Mouse (Mus musculus) adrenal gland, adult 10 weeks (tissue): ENCODE results near the gene Lrrc34. TPM values are rescaled to one million over a fixed set of nuclear protein-coding genes. Genes with fewer than 3 reads are reported as not detected.

Experiments
- polyA plus RNA-seq: library from polyadenylated mRNA; stranded (reverse); fragments of 350-450 nt; fragmentation: Illumina TruSeq; extraction: RNeasy Lipid Tissue Mini Kit (QIAGEN cat#74804); gene quantifications from one replicate; pipeline ENCODE4 v1.2.3, GENCODE M21; 2014; ENCODE audit warnings: low read depth, low replicate concordance

Lrrc34 gene
- polyA plus RNA-seq = not detected

DNA sequence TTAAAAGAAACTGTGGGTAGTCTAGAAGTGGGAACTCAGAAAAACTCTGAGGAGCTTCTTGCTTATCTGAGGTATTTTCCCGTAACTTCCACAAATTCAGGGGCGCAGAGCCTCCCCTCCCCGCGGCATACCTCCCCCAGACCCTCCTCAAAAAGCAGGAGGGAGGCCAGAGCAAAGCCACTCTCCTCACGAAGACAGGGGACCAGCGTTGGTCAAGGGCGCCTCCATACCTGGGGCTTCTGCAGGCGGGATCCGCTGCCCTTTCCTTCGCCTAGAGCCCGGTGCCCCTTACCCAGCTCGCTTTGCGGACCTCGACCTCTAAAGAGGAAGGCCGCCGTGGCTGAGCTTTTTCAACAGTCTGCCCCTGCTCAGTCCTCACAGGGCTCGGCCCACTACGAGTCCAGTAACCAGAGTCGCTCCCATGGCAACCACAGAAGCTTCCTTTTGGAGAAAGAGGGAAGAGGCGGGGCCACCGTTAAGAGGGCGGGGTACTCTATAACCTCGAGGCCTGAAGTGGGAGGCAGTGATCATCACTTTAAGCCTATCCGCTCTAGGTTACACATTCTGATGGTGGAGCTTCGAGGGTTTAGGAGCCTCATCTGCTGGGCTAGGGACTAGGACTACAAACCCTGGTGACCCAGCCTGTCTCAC is at the start of gene Lrrc34:
Gene Lrrc34, minus strand, starts transcription at position 430 of the 651 bp plus-strand sequence.

DNA sequence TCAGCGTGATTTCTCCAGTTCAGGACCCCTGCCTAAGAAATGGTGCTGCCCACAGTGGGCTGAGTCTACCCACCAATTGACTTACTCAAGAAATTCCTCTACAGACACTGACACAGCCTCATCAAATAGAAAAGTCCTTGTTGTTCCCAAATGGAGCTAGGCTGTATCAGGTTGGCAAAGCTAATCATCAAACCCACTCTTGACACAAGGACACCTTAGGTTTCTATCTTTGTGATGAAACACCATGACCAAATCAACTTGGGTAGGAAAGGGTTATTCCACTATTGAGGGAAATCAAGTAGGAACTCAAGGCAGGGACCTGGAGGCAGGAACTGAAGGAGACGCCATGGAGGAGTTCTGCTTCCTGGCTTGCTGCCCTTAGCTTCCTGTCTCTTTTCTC is 3.5 kb downstream of the Lrrc34 start, which contains the start of gene Lrriq4:
Gene Lrriq4, plus strand, starts transcription at position 301 of the 400 bp plus-strand sequence.

DNA sequence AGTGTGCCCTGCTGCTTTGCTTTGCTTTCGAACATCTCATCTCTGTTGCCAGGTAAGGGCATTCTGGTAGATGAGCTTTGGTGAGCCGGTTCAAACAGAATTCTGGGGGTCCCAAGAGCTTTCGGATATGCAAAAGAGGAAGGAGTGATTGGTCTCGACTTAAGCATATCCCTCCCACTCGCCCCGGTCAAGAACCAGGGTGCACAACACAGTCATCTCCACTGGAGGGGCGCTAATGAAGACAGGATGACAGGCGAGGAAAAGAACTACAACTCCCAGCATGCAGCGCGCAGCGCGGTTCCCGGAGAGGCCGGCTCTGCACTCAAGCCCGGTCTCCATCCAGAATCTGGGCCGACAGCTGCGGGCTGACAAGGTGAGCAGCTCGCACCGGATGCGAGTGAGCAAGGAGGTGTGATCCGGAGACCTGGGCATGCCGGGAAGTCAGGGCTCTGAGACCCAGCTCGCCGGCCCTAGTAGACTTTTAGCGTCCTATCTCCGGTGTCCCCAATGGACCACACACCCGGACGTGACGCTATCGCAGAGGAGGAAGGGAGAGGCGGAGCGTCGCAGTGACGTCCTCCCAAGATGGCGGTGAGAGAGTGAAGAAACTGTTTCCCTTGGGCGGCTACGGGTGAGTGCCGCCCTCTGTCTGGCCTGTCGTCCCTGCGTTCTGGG is 45.5 kb downstream of the Lrrc34 start, which contains the start of gene Mynn:
Gene Mynn, plus strand, starts transcription at position 1 of the 675 bp plus-strand sequence.

DNA sequence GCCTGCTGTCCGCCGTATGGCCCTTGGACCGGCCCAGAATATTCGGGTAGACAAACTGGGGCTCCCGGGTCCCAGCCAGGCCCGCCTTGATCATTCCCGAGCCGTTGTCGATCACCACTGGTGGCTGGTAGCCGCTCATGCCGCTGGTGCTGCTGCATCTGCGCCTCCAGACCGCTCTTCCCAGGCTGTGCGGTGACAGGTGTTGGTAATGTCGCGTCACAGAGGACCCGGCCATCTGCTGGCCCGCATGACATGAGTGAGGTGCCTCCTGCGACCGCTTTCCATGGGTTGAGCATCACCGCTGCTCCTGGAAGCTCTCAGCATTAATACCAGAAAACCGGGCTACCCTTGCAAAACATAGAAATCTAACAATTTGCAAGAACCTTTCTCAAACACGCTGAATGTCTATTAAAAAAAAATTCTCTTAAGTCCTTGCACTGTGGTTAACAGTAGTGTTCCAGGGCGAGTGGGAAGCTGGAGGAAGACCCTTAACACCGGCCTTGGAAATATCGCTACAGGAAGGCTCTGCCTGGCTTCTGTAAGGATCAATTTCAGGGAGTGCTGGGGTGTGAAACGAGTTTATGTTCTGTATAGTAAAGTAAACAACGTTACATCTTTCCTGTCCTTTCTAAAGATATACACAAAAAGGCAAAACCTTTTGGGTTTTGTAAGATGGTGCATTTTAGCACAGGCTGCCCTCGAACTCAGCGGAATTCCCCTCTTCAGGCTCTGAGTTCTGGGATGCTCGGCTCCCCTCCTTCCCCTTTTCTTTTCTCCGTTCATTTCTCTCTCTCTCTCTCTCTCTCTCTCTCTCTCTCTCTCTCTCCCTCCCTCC is 47.7 kb downstream of the Lrrc34 start, which contains the start of gene Actrt3:
Gene Actrt3, minus strand, starts transcription at position 229 of the 835 bp plus-strand sequence.

Other genes starting within 250 kb of the Lrrc34 start
- gene Mecom, start 99.9 kb downstream of the Lrrc34 start, polyA plus RNA-seq = 4.0 TPM
- gene Actrt3, start 47.9 kb downstream of the Lrrc34 start, polyA plus RNA-seq = not detected
- gene Mynn, start 45.8 kb downstream of the Lrrc34 start, polyA plus RNA-seq = 37.4 TPM
- not detected for gene Lrriq4, start 3.4 kb downstream of the Lrrc34 start, polyA plus RNA-seq
- not detected for gene Lrrc31, start 52.0 kb upstream of the Lrrc34 start, polyA plus RNA-seq
- gene Samd7, start 98.4 kb upstream of the Lrrc34 start, polyA plus RNA-seq = not detected
- 340 TPM for gene Sec62, start 145.0 kb upstream of the Lrrc34 start, polyA plus RNA-seq
- gene Gpr160, start 208.1 kb upstream of the Lrrc34 start, polyA plus RNA-seq = 2.1 TPM